Mouse (Mus musculus): Measurements from ENCODE around the gene Sppl2c.

DNA sequence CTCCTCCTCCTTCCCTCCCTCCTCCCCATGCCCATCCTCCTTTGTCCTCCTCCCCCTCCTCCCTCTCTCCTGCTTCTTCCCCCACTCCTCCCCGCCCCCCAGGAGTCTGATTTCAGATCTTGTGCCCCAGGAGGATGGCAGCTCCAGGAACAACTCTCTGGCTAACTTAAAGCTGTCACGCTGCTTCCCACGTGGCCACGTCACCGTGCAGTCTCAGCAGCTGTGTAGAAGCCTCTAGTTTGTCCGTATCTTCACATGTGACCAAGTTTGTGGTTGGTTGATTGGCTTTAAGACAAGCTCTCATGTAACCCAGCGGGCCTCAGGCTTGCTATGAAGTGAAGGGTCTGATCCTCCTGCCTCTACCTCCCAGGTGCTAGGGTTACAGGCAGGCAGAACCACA lies 7.2 kb upstream of the Sppl2c start:
- no peak for TF ChIP-seq POLR2A (IDR thresholded peaks at IDR 0.05; ENCODE audit: borderline replicate concordance, extremely low read depth, low read depth, low read length)
- TF ChIP-seq CTCF (IDR thresholded peaks at IDR 0.05; ENCODE audit: insufficient read depth, low read length) = no peak
